Mouse (Mus musculus): ENCODE data around the gene Styx. TPM values are rescaled to one million over a fixed set of nuclear protein-coding genes. Genes with fewer than 3 reads are reported as not detected.
"Not testable (repeated sequence)": the region's sequence is repeated elsewhere in the genome, so short reads cannot be mapped to it uniquely, and the experiment has no call there.

The Styx gene
- polyA plus RNA-seq, 1 experiment from 2014 or later: 84.1 TPM

- Histone ChIP-seq H3K27ac (no peak overlapping the region), H3K4me1 (peaks cover 24% of the 10 kb centered on the region), H3K4me2 (no peak overlapping the region), H3K36me3 (peaks cover 65% of the 10 kb centered on the region), H3K9ac (no peak overlapping the region), H3K27me3 (no peaks in the 10 kb centered on the region), H3K9me3 (no peaks in the 10 kb centered on the region), H3K4me3 (no peak overlapping the region)
- ATAC-seq (ENCODE audit: insufficient number of reproducible peaks, insufficient read depth, low FRiP score, low TSS enrichment, low read depth): no peak
- 93% methylated on average over 10 of the region's 10 CpGs for WGBS
Observed at GRCm38 (mm10) chr14:45460491-45460890, 109.6 kb downstream of the Styx start.

GRCm38 (mm10) chr14:45461945-45462344, 111.1 kb downstream of the Styx start:
- Histone ChIP-seq H3K27ac (no peak overlapping the region), H3K9me3 (no peaks in the 10 kb centered on the region), H3K4me3 (no peak overlapping the region), H3K36me3 (peaks cover 79% of the 10 kb centered on the region), H3K9ac (no peak overlapping the region), H3K27me3 (no peaks in the 10 kb centered on the region), H3K4me2 (no peak overlapping the region), H3K4me1 (peaks cover 22% of the 10 kb centered on the region)
- no peak for ATAC-seq (ENCODE audit: insufficient number of reproducible peaks, insufficient read depth, low FRiP score, low TSS enrichment, low read depth)
- 87% methylated on average over 6 of the region's 6 CpGs for WGBS

GRCm38 (mm10) chr14:45462374-45462773, 111.5 kb downstream of the Styx start:
- Histone ChIP-seq H3K4me3 (no peak overlapping the region), H3K9me3 (no peaks in the 10 kb centered on the region), H3K27ac (no peak overlapping the region), H3K27me3 (no peaks in the 10 kb centered on the region), H3K4me2 (no peak overlapping the region), H3K9ac (no peak overlapping the region), H3K4me1 (peaks cover 22% of the 10 kb centered on the region), H3K36me3 (peaks cover 83% of the 10 kb centered on the region)
- 37% methylated on average over 6 of the region's 6 CpGs for WGBS
- no peak for ATAC-seq (ENCODE audit: insufficient number of reproducible peaks, insufficient read depth, low FRiP score, low TSS enrichment, low read depth)

- H3K9me3 ChIP-seq: no peaks in the 10 kb centered on the region
- peaks cover 85% of the 10 kb centered on the region for H3K36me3 ChIP-seq
- no peak for ATAC-seq (ENCODE audit: insufficient number of reproducible peaks, insufficient read depth, low FRiP score, low TSS enrichment, low read depth)
- H3K4me1 ChIP-seq: peaks cover 22% of the 10 kb centered on the region
- no peak overlapping the region for H3K4me3 ChIP-seq
- no peak overlapping the region for H3K4me2 ChIP-seq
- 64% methylated on average over 10 of the region's 10 CpGs for WGBS
- peak overlapping the region; percentile 64; the same call in 1 of the 2 replicates for H3K27ac ChIP-seq
- no peaks in the 10 kb centered on the region for H3K27me3 ChIP-seq
- H3K9ac ChIP-seq: no peak overlapping the region
Observed at GRCm38 (mm10) chr14:45462875-45463475, 112.1 kb downstream of the Styx start.

GRCm38 (mm10) chr14:45463599-45463998, 112.7 kb downstream of the Styx start:
- no peaks in the 10 kb centered on the region for H3K27me3 ChIP-seq
- H3K4me1 ChIP-seq: peaks cover 22% of the 10 kb centered on the region
- H3K4me3 ChIP-seq: no peak overlapping the region
- 12% methylated on average over 10 of the region's 10 CpGs for WGBS
- H3K4me2 ChIP-seq: no peak overlapping the region
- H3K27ac ChIP-seq: peak overlapping the region; percentile 64
- H3K9ac ChIP-seq: no peak overlapping the region
- peaks cover 80% of the 10 kb centered on the region for H3K36me3 ChIP-seq
- no peaks in the 10 kb centered on the region for H3K9me3 ChIP-seq
- no peak for ATAC-seq (ENCODE audit: insufficient number of reproducible peaks, insufficient read depth, low FRiP score, low TSS enrichment, low read depth)

- H3K9me3 ChIP-seq: no peaks in the 10 kb centered on the region
- ATAC-seq (ENCODE audit: insufficient number of reproducible peaks, insufficient read depth, low FRiP score, low TSS enrichment, low read depth): no peak
- 62% methylated on average over 19 of the region's 19 CpGs for WGBS
- peaks cover 81% of the 10 kb centered on the region for H3K36me3 ChIP-seq
- no peak overlapping the region for H3K4me2 ChIP-seq
- H3K27me3 ChIP-seq: no peaks in the 10 kb centered on the region
- H3K9ac ChIP-seq: 0 out of 2 replicates have a peak overlapping the region, but pooled peaks have one; percentile 32
- H3K4me3 ChIP-seq: no peak overlapping the region
- peaks cover 22% of the 10 kb centered on the region for H3K4me1 ChIP-seq
- peak overlapping the region; percentile 33 for H3K27ac ChIP-seq
Observed at GRCm38 (mm10) chr14:45464036-45465035, 113.4 kb downstream of the Styx start.

GRCm38 (mm10) chr14:45466371-45466770, 115.5 kb downstream of the Styx start:
- H3K27me3 ChIP-seq; H3K27ac ChIP-seq; H3K4me3 ChIP-seq; H3K4me2 ChIP-seq; H3K9me3 ChIP-seq; ATAC-seq (ENCODE audit: insufficient number of reproducible peaks, insufficient read depth, low FRiP score, low TSS enrichment, low read depth); H3K9ac ChIP-seq: not testable (repeated sequence)
- Histone ChIP-seq H3K4me1 (peaks cover 22% of the 10 kb centered on the region), H3K36me3 (peaks cover 82% of the 10 kb centered on the region)
- 92% methylated on average over 7 of the region's 8 CpGs for WGBS

GRCm38 (mm10) chr14:45469446-45469845, 118.6 kb downstream of the Styx start:
- no peak for ATAC-seq (ENCODE audit: insufficient number of reproducible peaks, insufficient read depth, low FRiP score, low TSS enrichment, low read depth)
- Histone ChIP-seq H3K4me2 (no peak overlapping the region), H3K4me3 (no peak overlapping the region), H3K4me1 (peaks cover 3% of the 10 kb centered on the region; the same call in 1 of the 2 replicates), H3K9me3 (no peaks in the 10 kb centered on the region), H3K9ac (no peak overlapping the region), H3K27ac (no peak overlapping the region), H3K36me3 (peaks cover 82% of the 10 kb centered on the region), H3K27me3 (no peaks in the 10 kb centered on the region)
- WGBS: 95% methylated on average over 8 of the region's 8 CpGs

Small RNA genes lying within 50 kb of the gene (microRNA-seq; reads per million reads assigned to microRNA genes)
- not detected for gene Gm25353

Other genes starting within 250 kb of the Styx start
- 3.3 and 4.0 TPM in 2 replicates for gene Gpr137c, start 131.4 kb upstream of the Styx start, polyA plus RNA-seq (2015; fragmentation: Nextera tagmentation; extraction: Ambion mirVana)
- gene Txndc16, start 130.8 kb upstream of the Styx start, polyA plus RNA-seq (2015; fragmentation: Nextera tagmentation; extraction: Ambion mirVana): 16.5 and 19.6 TPM in 2 replicates
- 28.9 and 30.9 TPM in 2 replicates for gene Ero1l, start 32.3 kb upstream of the Styx start, polyA plus RNA-seq (2015; fragmentation: Nextera tagmentation; extraction: Ambion mirVana)
- gene Psmc6, start 21.3 kb upstream of the Styx start, polyA plus RNA-seq (2015; fragmentation: Nextera tagmentation; extraction: Ambion mirVana): 167 and 168 TPM in 2 replicates
- 49.5 and 55.9 TPM in 2 replicates for gene Gnpnat1, start 53.8 kb downstream of the Styx start, polyA plus RNA-seq (2015; fragmentation: Nextera tagmentation; extraction: Ambion mirVana)
- 119 and 127 TPM in 2 replicates for gene Fermt2, start 179.0 kb downstream of the Styx start, polyA plus RNA-seq (2015; fragmentation: Nextera tagmentation; extraction: Ambion mirVana)

All from embryonic facial prominence, embryonic 13.5 days (tissue).